Mouse (Mus musculus): Measurements from ENCODE around the gene Lrrc8b.

GRCm38 (mm10) chr5:105410521-105411293 lies 4.9 kb upstream of the Lrrc8b start:
- TF ChIP-seq POLR2A (IDR thresholded peaks at IDR 0.05; ENCODE audit: borderline replicate concordance, insufficient read depth, low read length), result no peak
- no peak for TF ChIP-seq CTCF (IDR thresholded peaks at IDR 0.05; ENCODE audit: borderline replicate concordance, insufficient read depth, low read depth, low read length)
